Mouse (Mus musculus) cerebellum, postnatal 14 days (tissue): ENCODE results near the gene Zfp456.
"Not testable (repeated sequence)": the region's sequence is repeated elsewhere in the genome, so short reads cannot be mapped to it uniquely, and the experiment has no call there.

Experiments used
- DNase-seq, 2 experiments: peaks; one replicate each; pipeline ENCODE4 v3.0.0; 2021; ENCODE audit warnings: mixed read lengths in 2 of 2

Zfp456 gene

DNA sequence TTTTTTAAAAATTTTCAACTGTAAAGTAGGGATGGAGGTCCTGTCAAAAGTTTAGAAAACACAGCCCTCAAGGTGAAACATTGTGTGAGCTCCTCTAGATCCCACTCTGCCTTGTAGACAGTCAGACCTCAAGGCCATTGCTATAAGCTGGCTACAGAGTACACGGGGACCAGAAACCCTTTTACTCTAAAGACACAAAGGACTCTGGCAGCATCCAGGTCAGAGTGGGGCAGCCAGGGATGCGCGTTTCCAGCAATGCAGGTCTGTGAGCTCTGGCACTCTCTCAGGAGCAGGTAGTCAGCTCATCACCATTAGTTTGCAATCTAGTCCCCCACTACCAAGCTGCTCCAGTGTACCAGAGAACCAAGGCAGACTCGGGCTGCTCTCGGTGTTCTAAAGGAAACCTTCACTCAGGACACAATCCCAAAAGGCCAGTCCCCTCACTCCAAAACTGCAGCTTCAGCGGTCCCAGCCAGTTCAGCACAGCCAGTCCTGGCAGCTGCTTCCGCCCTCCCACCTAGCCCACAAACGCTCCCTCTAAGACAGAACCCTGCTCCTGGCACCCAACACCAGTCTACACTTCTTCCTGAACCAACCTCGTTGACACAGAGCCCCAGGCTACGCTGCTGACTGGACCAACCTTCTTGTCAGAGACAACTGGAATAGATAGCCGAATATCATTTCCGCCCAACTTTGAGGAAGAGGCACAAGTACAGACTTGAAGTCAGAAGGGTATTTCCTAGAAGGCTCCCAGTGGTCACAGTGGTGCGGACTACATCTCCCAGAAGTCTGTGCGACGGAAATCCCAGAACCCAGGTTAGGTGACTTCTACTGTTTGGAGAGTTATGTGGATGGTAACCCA is at the start of gene Zfp456, which contains the start of gene Gm28041:
Zfp456 (minus strand) TSS at position 761 of the 862 bp plus-strand sequence.
Gm28041 (minus strand) TSS at position 684 of the 862 bp plus-strand sequence.
- peak; percentile 41 to 60 for DNase-seq

- not testable (repeated sequence) for DNase-seq
These were observed 46.9 kb upstream of the Zfp456 start for GRCm38 (mm10) chr13:67422532-67422931.

DNA sequence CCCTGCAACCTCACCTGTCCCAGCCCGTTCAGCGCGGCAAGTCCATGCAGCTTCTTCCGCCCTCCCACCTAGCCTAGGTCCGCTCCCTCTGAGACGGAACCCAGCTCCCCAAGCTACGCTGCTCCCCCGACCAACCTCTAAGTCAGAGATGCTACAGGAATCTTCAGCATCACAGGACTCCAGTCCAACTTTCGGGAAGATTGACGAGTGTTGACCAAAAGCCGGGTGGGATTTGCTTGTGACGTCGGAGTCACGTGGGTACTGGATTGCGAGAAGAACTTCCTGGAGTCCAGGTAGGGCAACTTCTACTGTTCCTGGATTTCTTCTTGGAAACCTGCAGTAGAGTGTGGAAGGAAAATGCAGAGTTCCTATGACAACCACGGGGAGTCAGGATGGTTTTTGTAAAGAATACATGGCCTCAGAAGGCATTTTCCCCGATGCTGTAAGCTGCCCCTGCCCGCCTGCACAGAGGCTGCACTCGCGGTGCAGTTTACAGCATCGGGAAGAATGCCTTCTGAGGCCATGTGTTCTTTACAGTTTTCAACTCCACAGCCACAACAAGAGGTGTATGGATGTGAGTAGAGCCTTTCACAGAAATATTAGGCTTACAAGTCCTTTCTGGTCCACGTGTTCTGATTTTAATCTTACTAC is 45.7 kb upstream of the Zfp456 start, which contains the start of gene Zfp459:
Zfp459 (minus strand) TSS at position 212 of the 651 bp plus-strand sequence.
- DNase-seq: peak; percentile 41 to 60

DNA sequence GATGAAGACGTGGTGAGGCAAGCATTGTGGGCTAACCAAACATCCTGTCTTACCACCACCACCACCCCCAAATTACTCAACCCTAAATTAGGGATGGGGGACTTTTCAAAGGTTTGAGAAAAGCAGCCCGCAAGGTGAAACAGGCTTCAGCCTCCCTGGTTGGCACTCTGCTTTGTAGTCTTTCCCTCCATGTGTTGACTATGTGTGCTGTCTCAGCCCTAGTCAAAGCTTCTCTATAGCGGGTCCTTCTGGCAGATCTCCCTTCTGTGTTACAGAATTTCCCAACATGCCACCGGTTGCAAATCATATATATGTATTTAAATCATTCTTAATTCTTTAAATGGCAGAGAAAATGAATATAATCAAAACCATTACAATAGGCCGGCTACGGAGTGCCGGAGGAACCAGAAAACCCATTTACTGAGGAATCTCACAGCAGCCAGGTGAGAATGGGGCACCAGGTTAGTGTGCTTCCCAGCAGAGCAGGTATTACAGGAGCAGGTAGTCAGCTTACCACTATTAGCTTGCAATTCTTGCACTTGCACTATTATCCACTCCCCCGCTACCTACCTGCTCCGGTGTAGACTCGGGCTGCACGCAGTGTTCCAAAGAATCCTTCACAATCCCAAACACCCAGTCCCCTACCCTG is 45.1 kb upstream of the Zfp456 start:
- DNase-seq: no peak

DNA sequence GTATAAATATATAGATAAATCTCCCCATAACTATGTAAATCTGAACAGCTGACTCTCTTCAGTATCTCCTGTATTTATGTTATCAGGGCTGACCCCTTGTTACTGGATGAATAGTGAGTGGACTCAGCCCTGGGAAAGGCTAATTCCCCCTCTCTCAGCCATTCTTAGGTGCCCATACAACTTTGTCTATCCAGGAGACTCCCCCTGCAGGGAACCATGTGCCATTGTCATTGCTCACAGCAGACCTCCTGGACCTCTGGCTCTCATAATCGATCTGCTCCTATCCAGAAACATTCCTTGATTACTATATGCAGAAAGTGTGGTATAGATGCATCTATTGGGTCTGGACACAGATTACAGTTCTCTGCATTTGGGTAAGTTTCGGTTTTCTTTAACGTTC is 41.2 kb upstream of the Zfp456 start:
- DNase-seq: no peak

DNA sequence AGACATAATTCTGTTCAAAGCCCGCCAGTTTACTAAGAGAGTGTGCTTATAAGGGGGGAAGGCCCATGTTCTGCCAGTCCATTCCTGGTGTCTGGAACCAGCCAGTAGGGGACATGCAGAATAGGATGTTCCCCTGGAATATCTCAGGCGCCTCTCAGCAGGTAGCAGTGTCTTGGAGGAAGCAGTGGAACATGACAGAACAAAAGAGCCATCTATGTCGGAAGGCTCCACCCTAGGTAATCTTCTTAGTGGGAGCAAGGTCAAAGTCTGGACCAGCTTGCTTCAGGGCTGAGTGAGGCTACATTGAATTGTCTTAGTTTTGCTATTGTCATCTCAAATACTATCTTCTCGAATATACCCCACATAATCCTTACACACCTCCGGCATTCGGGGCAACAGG is 40.1 kb upstream of the Zfp456 start:
- no peak for DNase-seq

DNA sequence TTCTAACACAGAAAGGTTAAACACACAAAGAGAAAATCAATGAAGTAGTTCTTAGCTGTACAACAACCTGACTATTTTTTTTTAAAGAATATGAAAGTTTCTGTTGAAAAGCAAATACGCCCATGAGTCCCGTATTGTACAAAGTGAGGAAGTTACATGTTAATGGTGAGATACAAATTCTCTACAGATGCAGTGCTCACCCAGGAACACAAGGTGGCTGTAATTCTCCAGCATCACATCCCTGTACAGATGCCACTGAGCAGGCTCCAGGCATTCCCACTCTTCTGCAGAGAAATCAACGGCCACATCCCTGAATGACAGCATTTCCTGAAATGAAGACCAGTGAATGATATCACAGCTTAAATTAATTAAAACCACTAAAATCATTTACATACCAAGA is 38.0 kb upstream of the Zfp456 start:
- not testable (repeated sequence) for DNase-seq

DNA sequence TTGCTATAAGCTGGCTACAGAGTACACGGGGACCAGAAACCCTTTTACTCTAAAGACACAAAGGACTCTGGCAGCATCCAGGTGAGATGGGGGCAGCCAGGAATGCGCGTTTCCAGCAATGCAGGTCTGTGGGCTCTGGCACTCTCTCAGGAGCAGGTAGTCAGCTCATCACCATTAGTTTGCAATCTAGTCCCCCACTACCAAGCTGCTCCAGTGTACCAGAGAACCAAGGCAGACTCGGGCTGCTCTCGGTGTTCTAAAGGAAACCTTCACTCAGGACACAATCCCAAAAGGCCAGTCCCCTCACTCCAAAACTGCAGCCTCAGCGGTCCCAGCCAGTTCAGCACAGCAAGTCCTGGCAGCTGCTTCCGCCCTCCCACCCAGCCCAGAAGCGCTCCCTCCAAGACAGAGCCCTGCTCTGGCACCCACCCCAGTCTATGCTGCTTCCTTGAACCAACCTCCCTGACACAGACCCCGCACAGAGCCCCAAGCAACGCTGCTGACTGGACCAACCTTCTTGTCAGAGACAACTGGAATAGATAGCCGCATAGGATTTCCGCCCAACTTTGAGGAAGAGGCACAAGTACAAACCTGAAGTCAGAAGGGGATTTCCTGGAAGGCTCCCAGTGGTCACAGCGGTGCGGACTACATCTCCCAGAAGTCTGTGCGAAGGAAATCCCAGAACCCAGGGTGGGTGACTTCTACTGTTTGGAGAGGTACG is 23.7 kb upstream of the Zfp456 start, which contains the start of gene Zfp429:
Zfp429 (minus strand) TSS at position 637 of the 721 bp plus-strand sequence.
- peak; percentile 71 to 75 for DNase-seq

DNA sequence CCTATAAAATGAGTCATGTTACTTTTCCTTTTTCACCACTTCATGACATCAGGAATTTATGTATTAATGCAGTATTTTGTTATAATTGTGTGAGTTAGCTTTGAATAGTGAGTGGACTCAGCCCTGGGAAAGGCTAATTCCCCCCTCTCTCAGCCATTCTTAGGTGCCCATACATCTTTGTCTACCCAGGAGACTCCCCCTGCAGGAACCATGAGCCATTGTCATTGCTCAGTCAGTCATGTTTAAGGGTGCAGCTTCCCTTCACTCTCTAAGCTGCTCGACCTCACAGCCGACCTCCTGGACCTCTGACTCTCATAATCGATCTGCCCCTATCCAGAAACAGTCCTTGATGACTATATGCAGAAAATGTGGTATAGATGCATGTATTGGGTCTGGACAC is 645 bp upstream of the Zfp456 start:
- DNase-seq: not testable (repeated sequence)

GRCm38 (mm10) chr13:67360131-67360744 is 15.4 kb downstream of the Zfp456 start, which contains the start of the genes Gm28044 and Zfp953:
Gene Gm28044 (minus strand): TSS chr13:67360536.
Gene Zfp953 (minus strand): TSS chr13:67360605.
- peak; percentile 87 to 93 for DNase-seq

GRCm38 (mm10) chr13:67351854-67352253 is 23.8 kb downstream of the Zfp456 start:
- DNase-seq: no peak

GRCm38 (mm10) chr13:67343422-67343821 is 32.2 kb downstream of the Zfp456 start:
- no peak for DNase-seq

- DNase-seq: peak in 1 of 2 experiments; percentile 12
These were observed 42.7 kb downstream of the Zfp456 start for GRCm38 (mm10) chr13:67332877-67333276.

GRCm38 (mm10) chr13:67332019-67332724 is 43.4 kb downstream of the Zfp456 start, which contains the start of gene Zfp595:
Gene Zfp595 (minus strand): TSS chr13:67332570.
- DNase-seq: peak; percentile 62 to 81
